Mouse (Mus musculus): Measurements from ENCODE around the gene Kif1b. TPM values are rescaled to one million over a fixed set of nuclear protein-coding genes. Genes with fewer than 3 reads are reported as not detected.

Kif1b gene
- polyA plus RNA-seq, 1 experiment = 43.8 TPM

- Histone ChIP-seq H3K4me3 (replicated peaks; ENCODE audit: extremely low read depth, low read depth, low read length) (no peak overlapping the region), H3K4me1 (ENCODE audit: control insufficient read depth, insufficient read depth, low read length) (peaks cover 8% of the 10 kb centered on the region)
- TF ChIP-seq POLR2A (IDR thresholded peaks at IDR 0.05; ENCODE audit: borderline replicate concordance, extremely low read depth, low read depth, low read length) (no peak), CTCF (IDR thresholded peaks at IDR 0.05; ENCODE audit: insufficient read depth, low read length) (no peak)
- no peak for DNase-seq
- WGBS = 48% methylated on average over 3 of the region's 3 CpGs
Observed at GRCm38 (mm10) chr4:149283018-149283417, 24.5 kb downstream of the Kif1b start.

- no peak for DNase-seq
- Histone ChIP-seq H3K4me3 (replicated peaks; ENCODE audit: extremely low read depth, low read depth, low read length) (no peak overlapping the region), H3K4me1 (ENCODE audit: control insufficient read depth, insufficient read depth, low read length) (peaks cover 8% of the 10 kb centered on the region)
- 37% methylated on average over 7 of the region's 7 CpGs for WGBS
- no peak for TF ChIP-seq CTCF (IDR thresholded peaks at IDR 0.05; ENCODE audit: insufficient read depth, low read length)
- TF ChIP-seq POLR2A (IDR thresholded peaks at IDR 0.05; ENCODE audit: borderline replicate concordance, extremely low read depth, low read depth, low read length) = no peak
Observed at GRCm38 (mm10) chr4:149282025-149282738, 25.3 kb downstream of the Kif1b start.

DNA sequence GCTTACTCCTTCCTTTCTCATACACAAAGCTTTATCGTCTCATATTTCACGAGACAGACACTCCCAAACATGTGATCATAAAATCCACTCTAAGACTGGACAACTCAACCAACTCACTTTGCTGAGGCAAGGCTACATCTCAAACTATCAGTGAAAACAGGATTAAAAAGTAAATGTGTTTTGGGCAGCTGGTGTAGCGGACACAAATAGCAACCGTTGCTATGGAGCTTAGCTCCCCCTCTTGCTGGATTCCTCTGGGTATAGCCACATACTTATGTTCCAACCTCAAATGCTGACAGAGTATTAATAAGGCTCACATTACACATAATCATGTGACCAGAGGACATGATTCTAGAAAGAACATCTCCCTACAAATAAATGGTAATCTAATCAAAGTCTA, 29.9 kb downstream of the Kif1b start:
- Histone ChIP-seq H3K4me1 (ENCODE audit: control insufficient read depth, insufficient read depth, low read length) (peaks cover 5% of the 10 kb centered on the region), H3K4me3 (replicated peaks; ENCODE audit: extremely low read depth, low read depth, low read length) (no peak overlapping the region)
- TF ChIP-seq POLR2A (IDR thresholded peaks at IDR 0.05; ENCODE audit: borderline replicate concordance, extremely low read depth, low read depth, low read length) (no peak), CTCF (IDR thresholded peaks at IDR 0.05; ENCODE audit: insufficient read depth, low read length) (no peak)
- no peak for DNase-seq
- WGBS = 35% methylated on average over 4 of the region's 4 CpGs

- no peak overlapping the region for H3K4me3 ChIP-seq (replicated peaks; ENCODE audit: extremely low read depth, low read depth, low read length)
- no peak for DNase-seq
- H3K4me1 ChIP-seq (ENCODE audit: control insufficient read depth, insufficient read depth, low read length) = peaks cover 3% of the 10 kb centered on the region
- TF ChIP-seq CTCF (IDR thresholded peaks at IDR 0.05; ENCODE audit: insufficient read depth, low read length) (no peak), POLR2A (IDR thresholded peaks at IDR 0.05; ENCODE audit: borderline replicate concordance, extremely low read depth, low read depth, low read length) (no peak)
- WGBS = 100% methylated on average over 1 of the region's 1 CpGs
Observed at GRCm38 (mm10) chr4:149273128-149273527, 34.4 kb downstream of the Kif1b start.

GRCm38 (mm10) chr4:149270541-149270940, 37.0 kb downstream of the Kif1b start:
- peaks cover 3% of the 10 kb centered on the region for H3K4me1 ChIP-seq (ENCODE audit: control insufficient read depth, insufficient read depth, low read length)
- TF ChIP-seq CTCF (IDR thresholded peaks at IDR 0.05; ENCODE audit: insufficient read depth, low read length) (no peak), POLR2A (IDR thresholded peaks at IDR 0.05; ENCODE audit: borderline replicate concordance, extremely low read depth, low read depth, low read length) (no peak)
- WGBS = 96% methylated on average over 6 of the region's 6 CpGs
- no peak overlapping the region for H3K4me3 ChIP-seq (replicated peaks; ENCODE audit: extremely low read depth, low read depth, low read length)
- no peak for DNase-seq

- 67% methylated on average over 4 of the region's 4 CpGs for WGBS
- DNase-seq = no peak
- TF ChIP-seq POLR2A (IDR thresholded peaks at IDR 0.05; ENCODE audit: borderline replicate concordance, extremely low read depth, low read depth, low read length) (no peak), CTCF (IDR thresholded peaks at IDR 0.05; ENCODE audit: insufficient read depth, low read length) (no peak)
- Histone ChIP-seq H3K4me3 (replicated peaks; ENCODE audit: extremely low read depth, low read depth, low read length) (no peak overlapping the region), H3K4me1 (ENCODE audit: control insufficient read depth, insufficient read depth, low read length) (peaks cover 3% of the 10 kb centered on the region)
Observed at GRCm38 (mm10) chr4:149269026-149269425, 38.5 kb downstream of the Kif1b start.

GRCm38 (mm10) chr4:149264895-149265294, 42.6 kb downstream of the Kif1b start:
- WGBS = 90% methylated on average over 2 of the region's 2 CpGs
- Histone ChIP-seq H3K4me1 (ENCODE audit: control insufficient read depth, insufficient read depth, low read length) (peaks cover 3% of the 10 kb centered on the region), H3K4me3 (replicated peaks; ENCODE audit: extremely low read depth, low read depth, low read length) (no peak overlapping the region)
- no peak for TF ChIP-seq POLR2A (IDR thresholded peaks at IDR 0.05; ENCODE audit: borderline replicate concordance, extremely low read depth, low read depth, low read length)
- no peak for TF ChIP-seq CTCF (IDR thresholded peaks at IDR 0.05; ENCODE audit: insufficient read depth, low read length)
- DNase-seq = no peak

- H3K4me1 ChIP-seq (ENCODE audit: control insufficient read depth, insufficient read depth, low read length) = no peaks in the 10 kb centered on the region; the same call in 1 of the 2 replicates
- TF ChIP-seq POLR2A (IDR thresholded peaks at IDR 0.05; ENCODE audit: borderline replicate concordance, extremely low read depth, low read depth, low read length) (no peak), CTCF (IDR thresholded peaks at IDR 0.05; ENCODE audit: insufficient read depth, low read length) (no peak)
- no peak for DNase-seq
- no peak overlapping the region for H3K4me3 ChIP-seq (replicated peaks; ENCODE audit: extremely low read depth, low read depth, low read length)
- WGBS = 92% methylated on average over 9 of the region's 9 CpGs
Observed at GRCm38 (mm10) chr4:149263218-149263617, 44.3 kb downstream of the Kif1b start.

- Histone ChIP-seq H3K4me3 (replicated peaks; ENCODE audit: extremely low read depth, low read depth, low read length) (no peak overlapping the region), H3K4me1 (ENCODE audit: control insufficient read depth, insufficient read depth, low read length) (no peaks in the 10 kb centered on the region; the same call in 1 of the 2 replicates)
- no peak for DNase-seq
- WGBS = 83% methylated on average over 3 of the region's 3 CpGs
- TF ChIP-seq POLR2A (IDR thresholded peaks at IDR 0.05; ENCODE audit: borderline replicate concordance, extremely low read depth, low read depth, low read length) (no peak), CTCF (IDR thresholded peaks at IDR 0.05; ENCODE audit: insufficient read depth, low read length) (no peak)
Observed at GRCm38 (mm10) chr4:149261466-149261865, 46.0 kb downstream of the Kif1b start.

- H3K4me3 ChIP-seq (replicated peaks; ENCODE audit: extremely low read depth, low read depth, low read length) = no peak overlapping the region
- DNase-seq = no peak
- H3K4me1 ChIP-seq (ENCODE audit: control insufficient read depth, insufficient read depth, low read length) = no peaks in the 10 kb centered on the region; the same call in 1 of the 2 replicates
- TF ChIP-seq CTCF (IDR thresholded peaks at IDR 0.05; ENCODE audit: insufficient read depth, low read length) (no peak), POLR2A (IDR thresholded peaks at IDR 0.05; ENCODE audit: borderline replicate concordance, extremely low read depth, low read depth, low read length) (no peak)
- 83% methylated on average over 3 of the region's 3 CpGs for WGBS
Observed at GRCm38 (mm10) chr4:149260911-149261310, 46.6 kb downstream of the Kif1b start.

All from lung, adult 2 months (tissue).